Mouse (Mus musculus): ENCODE data around the gene Ankrd55.

- TF ChIP-seq CTCF (IDR thresholded peaks at IDR 0.05; ENCODE audit: borderline replicate concordance, insufficient read depth, low read length) (no peak), POLR2A (IDR thresholded peaks at IDR 0.05; ENCODE audit: low read depth, low read length) (no peak)
Observed at GRCm38 (mm10) chr13:112382956-112383355, 94.7 kb downstream of the Ankrd55 start.

Measured in embryonic fibroblast, embryonic 13.5 days (primary cell).